Mouse (Mus musculus) kidney, adult 2 months (tissue): Measurements from ENCODE around the gene Uimc1.

ENCODE experiments used
- CTCF ChIP-seq: fragments of 200-500 bp; conservative IDR thresholded peaks from 2 replicates; pipeline ENCODE4 v1.5.1; 2011; ENCODE audit warnings: low read depth, mild to moderate bottlenecking, control low read depth, low read length, moderate library complexity, mixed read lengths; ENCODE audit not compliant: insufficient read depth, insufficient read length
- POLR2A ChIP-seq: fragments of 200-500 bp; IDR thresholded peaks from one replicate; pipeline ENCODE4 v1.6.1; 2011; ENCODE audit warnings: low read depth, low read length, control low read depth

DNA sequence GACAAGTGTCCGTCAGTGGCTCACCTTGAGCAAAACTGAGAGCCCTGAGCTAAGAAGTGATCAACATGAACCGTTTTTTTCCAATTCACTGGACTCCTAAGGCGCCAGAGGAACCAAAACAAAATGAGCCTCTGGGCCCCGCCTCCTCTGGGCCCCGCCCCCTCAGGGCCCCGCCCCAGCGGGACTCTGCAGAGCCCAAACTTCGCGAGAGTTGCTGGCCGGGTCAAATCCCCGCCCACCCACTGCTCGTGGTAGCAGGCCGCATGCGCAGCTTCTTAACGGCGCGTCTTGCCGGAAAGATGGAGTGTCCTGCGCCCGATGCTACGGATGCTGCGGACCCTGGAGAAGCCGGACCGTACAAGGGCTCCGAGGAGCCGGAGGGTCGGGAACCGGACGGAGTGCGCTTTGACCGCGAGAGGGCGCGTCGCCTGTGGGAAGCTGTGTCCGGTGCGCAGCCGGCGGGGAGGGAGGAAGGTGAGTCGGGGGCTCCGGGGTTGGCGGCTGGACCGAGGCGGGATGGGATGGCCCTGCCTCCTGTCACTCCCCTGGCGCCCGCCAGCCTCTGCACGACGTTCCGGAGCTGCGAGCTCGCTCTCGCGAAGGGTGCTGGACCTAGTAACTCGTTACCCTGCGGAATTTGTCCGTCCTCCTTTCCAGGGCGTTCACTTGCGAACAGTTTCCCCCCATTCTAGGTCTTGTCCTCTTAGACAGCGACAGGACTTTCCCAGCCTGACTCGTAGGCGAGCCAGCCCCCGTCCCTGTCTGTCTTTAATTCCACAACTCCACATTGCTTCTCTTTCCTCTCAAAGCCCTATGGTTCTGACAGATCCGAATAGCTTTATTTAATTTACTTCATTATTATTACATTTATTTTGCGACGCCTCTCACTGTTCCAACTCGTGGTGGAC is 5.2 kb upstream of the Uimc1 start, which contains the start of gene Zfp346:
- TF ChIP-seq CTCF = no peak
- peak; percentile 83 for TF ChIP-seq POLR2A
